Mouse (Mus musculus): ENCODE results near the gene Zbtb17.

Zbtb17 gene

DNA sequence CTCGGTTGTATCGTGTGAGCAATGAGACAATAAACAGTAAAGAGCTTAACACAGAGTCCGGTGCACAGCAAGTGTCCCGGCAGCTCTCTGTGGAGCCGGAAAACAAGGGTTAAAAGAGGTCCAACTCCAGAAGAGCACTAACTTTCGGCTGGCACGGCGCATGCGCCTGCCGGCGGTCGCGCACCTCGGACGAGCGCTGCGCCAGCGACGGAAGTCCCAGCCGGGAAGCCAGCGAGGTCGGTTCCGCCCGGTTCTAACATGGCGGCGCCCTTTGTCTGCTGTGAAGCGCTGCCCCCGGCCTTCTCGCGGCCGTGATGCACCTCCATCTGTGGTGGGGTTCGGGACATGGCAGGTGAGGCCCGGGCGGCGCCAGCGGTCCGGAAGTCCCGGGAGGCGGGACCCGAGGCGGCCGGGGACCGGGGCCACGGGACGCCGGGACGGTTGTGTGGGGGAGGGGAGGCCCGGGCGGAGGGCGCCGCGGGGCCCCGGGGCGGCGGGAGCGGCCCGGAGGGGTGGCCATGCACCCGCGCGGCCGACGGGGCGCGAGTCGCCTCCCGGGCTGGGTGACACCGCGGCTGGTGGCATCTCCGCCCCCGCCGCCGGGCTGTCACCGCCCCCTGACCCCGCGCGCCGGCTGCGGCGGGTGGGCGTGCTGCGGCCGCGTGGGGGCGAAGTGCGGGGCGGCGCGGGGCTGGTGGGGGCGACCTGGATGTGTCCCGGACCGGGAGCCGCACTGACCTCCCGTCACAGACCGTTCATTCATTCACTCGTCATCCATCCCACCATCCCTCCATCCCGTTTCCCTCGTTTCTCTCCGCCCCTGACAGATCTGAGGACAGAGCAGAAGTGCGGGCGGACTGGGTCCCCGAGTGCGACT lies at the start of gene Zbtb17:
Gene Zbtb17 (plus strand): TSS at position 204 of the 877 bp plus-strand sequence.
- DNase-seq (ENCODE audit: low read depth, low spot score), result peak; percentile 72

DNA sequence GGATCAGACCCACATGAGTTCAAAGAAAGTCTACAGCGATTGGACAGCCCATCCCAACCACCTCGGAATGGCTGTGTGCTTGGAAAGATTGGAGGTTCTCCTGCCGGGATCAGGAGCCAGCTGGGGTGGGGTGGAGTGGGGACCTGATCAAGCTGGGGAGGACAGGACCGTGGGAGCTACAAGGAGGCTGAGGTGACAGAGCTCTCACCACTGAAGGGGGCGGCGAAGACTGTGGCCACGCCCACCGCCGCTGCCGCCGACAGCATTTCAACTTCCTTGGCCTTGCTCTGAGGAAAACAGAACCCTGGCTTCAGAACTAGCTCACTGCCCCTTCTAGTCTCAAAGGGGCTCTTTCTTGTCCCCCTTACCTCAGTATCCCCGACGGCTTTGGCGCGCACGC lies 49.7 kb upstream of the Zbtb17 start:
- DNase-seq (ENCODE audit: low read depth, low spot score), result no peak

DNA sequence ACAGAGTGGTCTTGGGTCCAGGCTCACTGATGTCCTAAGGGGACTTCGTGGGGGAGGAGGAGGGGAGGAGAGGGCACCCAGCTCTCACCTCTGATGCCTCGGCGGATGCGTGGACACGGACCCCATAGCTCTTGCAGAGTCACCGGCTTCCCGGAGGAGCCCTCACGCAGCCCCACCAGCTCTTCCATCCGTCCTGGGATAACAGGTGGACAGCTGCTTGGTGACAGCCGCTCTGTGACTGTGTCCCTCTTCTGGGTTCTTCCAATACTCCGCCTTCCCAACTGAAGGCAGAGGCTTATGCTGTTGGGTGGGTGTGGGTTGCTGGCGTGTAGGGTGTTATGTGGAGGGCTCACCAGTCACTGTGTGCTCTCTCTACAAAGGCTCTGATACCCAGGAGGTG lies 46.6 kb upstream of the Zbtb17 start:
- no peak for DNase-seq (ENCODE audit: low read depth, low spot score)

DNA sequence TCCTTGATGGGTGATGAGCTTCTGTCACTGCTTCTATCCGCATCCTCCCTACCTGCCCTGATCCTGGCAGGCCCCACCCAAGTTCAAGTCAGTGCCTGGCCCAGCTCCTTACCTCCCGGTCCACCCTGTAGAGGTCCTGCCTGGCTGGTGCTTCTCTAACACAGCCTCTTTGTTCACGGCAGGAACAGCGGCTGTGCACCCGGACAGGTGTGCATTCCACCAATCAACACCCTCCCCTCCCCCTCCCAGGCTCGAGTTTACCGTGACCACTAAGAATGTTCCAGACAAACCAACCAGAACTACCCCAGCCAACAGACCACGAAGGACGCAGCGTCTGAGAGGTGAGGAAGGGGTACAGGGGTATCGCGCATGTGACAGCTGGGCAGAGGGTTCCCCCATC lies 45.9 kb upstream of the Zbtb17 start, which contains the start of gene Clcnka:
Gene Clcnka (minus strand): TSS at position 180 of the 400 bp plus-strand sequence.
- DNase-seq (ENCODE audit: low read depth, low spot score), result no peak

DNA sequence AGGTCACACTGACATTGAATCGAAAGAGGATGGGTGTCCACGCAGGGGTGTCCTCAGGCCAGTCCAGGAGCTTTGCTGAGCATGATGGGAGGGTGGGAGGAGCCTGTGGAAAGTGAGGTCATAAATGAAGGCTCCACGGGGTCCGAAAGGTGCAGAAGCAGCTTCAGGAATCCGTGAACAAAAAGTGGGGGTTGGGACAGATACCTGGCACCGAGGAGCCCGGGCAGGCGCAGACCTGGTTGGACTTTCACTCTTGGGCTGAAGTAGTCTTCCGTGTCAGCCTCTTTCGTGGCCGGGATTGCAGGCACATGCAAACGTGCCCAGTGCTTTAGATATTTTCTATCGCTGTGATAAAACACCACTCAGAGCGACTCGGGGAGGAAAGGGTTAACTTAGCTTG lies 44.3 kb upstream of the Zbtb17 start:
- DNase-seq (ENCODE audit: low read depth, low spot score), result no peak

DNA sequence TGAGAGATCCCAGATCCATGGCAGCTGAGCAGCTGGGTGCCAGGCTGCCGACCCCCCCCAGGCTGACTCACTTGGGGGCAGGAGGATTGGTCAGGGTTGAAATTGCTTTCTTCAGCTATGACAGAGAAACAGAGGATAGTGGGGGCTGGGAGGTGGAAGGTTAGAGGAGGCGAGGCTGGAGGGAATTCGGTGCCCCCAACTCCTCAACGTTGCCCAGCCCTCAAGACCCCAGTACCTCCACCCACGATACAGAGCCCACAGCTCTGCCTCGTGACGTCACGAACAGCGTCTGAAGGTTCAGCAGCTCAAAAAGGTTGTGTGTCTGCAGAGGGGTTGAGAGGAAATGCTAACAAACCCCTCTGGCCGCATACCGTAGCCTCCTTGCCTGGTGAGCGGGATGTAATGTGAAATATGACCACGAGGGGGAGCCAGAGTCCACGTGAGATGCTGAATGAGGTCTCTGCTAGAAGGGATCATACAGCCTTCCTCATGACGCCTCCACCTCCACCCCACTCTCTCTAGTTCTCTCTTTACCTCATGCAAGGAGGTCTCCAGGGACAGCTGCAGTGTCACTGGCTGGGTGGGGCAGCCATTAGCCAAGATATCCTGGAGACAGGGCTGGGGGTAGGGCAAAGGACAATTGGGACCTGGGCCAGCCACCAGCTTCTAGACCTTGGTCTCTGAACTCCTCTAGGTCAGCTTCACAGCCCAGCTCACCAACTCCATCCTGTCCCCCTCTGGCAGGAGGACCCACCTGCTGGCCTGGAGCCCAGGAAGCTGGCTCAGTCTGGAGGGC lies 39.7 kb upstream of the Zbtb17 start:
- no peak for DNase-seq (ENCODE audit: low read depth, low spot score)

DNA sequence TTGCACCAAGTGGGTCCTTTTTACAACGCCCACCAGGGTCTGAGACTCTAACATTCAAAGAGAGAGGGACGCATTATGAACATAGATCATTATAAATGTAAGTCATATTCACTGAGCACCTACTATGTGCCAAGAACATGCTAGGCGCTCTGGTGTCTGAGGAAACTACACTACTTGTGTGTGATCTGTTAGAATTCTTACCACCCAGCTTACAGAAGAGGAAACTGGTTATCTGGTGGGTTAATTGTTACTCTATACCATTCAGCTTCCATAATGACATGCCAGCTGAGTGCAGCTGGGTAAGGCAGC lies 39.2 kb upstream of the Zbtb17 start:
- DNase-seq (ENCODE audit: low read depth, low spot score), result no peak

DNA sequence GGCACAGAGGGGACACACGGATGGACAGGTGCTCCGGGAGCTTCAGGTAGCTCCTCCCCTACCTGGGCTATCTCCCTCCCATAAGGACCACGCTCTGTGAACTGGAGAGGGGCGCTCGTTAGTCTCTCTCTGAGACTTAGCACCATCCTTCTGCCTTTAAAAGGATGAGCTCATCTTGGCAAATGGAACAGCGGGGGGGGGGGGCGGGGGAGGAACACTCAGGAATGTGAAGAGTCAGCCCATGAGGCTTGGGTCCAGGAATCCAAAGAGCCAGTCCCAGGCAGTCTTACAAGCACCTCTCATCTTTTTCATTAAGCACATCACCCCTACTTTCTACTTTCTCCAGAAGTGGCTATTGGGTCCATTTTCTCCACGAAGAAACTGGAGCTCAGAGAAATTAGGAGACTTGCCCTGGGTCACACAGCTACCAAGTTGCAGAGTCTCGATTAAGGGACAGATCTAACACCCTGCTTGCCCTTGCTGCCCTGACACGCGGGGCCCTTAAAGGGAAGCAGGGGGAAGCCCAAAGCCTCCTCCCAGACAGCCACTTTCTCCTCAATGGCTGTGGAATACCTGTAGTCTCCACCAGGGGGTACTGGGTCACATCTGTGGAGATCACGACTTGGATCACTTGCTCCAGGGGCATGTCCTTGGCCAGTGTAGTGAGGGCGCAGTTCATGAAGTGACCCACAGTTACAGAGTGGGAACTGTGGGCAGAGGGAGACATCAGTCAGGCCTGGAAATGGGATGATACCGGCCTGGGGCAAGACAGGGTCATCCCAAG lies 37.7 kb upstream of the Zbtb17 start:
- DNase-seq (ENCODE audit: low read depth, low spot score), result no peak

DNA sequence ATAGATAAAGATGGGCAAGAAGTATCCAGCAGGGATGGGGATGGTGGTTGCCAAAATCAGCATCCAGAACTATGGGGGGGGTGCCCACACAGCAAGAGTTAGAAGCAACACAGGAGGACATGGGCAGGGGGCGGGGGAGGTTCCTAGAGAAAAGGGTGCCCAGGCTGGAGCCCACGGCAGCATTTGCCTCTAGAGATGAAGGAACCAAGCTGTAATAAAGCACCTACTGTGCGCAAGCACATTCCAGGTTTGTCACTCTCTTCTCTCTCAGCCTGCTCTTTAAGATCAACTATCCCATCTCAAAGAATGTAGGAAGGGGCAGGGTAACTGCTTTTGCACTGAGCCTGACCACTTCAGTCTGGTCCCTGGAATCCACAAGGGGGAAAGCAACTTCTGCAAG lies 35.9 kb upstream of the Zbtb17 start:
- no peak for DNase-seq (ENCODE audit: low read depth, low spot score)

DNA sequence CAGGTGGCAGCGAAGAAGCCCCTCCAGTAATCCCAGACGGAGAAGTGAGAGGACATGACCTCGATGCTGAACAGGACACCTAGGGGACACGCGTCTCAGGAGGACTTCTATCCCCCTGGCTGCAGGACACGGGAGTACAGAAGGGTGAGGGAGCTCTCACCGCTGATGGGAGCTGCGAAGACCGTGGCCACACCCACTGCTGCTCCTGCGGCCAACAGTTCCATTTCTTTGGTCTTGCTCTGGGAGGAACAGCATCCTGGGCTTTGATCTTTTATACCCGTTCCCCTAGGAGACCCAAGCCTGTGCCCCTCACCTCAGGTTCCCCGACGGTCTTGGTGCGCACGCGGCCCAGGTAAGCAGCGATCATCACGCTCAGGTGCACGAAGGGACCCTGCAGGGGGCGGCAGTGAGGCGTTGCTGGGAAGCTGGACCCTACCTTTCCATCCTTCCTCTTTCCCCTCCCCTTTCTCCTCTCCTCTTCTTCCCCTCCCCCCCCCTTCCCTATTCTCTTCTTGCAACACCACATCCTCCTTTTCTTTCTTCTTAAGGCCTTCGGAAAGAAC lies 32.9 kb upstream of the Zbtb17 start:
- DNase-seq (ENCODE audit: low read depth, low spot score), result no peak

DNA sequence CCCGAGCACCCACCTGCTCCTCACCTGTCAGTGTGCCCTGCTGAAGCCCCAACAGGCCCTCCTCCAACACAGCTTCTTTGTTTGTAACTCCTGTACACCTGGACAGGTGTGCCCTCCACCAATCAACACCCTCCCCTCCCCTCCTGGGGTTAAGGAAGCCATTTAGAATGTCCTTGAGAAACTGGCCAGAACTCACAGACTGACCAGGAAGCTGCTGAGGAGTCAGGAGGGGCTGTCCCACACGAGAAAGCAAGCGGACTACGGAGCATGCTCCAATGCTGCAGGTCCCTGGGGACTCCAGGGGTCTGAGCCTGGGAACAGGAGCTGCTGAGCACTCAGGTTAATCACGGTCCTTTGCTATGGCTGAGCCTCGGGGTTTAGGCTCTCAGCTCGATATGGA lies 28.5 kb upstream of the Zbtb17 start, which contains the start of gene Clcnkb:
Gene Clcnkb (minus strand): TSS at position 91 of the 400 bp plus-strand sequence.
- no peak for DNase-seq (ENCODE audit: low read depth, low spot score)

DNA sequence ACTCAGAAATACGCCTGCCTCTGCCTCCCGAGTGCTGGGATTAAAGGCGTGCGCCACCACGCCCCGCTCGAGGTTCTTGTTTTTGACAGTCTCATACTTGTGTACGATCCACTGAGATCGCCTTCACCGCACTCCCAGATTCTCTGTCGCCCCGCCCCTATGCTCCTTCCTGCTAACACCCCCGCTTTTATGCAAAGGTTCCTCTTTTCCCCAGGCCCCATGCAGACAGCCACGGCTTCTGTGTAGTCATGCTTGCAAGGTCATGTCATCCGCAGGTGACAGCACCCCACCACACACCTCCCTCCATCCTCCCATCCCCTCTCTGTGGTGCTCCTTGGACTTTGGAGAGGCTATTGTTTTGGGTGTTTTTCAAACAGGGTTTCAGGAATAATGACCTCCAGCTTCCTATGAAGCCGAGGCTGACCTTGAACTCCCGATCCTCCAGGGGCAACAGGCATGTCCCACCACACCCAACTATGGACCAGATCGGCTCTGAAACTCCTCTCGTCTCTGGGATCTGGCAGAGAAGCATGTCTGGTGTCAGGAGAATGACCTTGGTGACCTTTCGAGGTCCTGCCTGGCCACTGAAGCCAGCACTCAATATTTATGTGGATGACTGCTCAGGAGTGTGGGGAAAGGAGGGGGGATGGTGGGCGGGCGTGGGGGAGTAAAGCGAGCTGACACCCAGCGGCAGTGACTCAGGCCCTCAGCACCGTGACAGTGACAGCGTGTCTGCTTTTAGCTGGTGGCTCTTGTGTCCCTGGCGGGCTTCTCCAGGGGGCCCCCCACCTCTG lies 24.9 kb upstream of the Zbtb17 start:
- DNase-seq (ENCODE audit: low read depth, low spot score), result no peak

DNA sequence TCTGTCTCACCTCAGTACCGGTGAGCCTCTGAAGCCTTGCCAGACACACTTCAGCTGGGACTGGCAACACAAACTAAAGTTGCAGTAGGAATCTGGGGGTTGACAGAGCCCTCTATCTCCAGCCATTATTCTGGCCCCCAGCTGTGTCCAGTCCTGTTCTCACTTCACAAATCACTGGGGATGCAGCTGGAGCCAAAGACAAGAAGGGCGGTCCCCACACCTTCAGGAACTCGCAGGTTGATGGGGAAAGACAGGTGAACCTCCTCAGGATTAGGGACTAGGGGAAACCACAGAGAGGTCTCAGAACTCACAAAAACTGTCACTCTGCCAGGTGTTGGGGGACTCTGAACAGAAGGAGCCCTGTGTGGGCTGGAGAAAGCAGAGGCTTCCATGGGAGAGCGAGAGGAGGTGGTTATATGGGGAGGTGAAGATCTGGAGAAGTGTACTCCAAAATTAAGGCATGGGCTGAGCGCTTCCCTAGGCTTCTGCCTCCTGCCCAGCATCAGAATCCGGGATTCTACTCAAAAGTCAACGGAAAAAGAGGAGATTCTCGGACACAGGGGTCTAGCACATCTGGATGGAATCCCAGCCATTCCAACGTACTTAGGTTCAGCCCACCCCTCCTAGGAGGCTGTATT lies 24.1 kb upstream of the Zbtb17 start, which contains the start of gene Hspb7:
Gene Hspb7 (plus strand): TSS at position 588 of the 638 bp plus-strand sequence.
- DNase-seq (ENCODE audit: low read depth, low spot score), result no peak

DNA sequence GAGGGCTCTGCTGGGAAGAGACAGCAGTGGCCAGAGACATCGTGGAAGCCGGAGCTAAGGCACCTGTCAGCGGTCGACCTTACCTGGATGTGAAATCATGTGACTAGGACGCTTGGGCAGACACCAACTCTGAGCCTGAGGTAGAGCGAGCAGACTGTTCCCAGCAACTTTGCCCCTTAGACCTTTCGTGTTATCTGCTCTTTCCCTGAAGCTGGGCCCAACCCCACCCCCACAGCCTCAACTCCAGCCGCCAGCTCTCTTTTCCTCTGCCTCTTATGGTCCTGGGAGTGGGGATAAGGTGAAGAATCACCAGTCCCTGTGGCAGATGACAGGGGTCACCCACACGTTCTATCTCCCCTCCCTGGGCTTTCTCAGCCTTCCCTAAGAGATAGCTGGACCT lies 23.6 kb upstream of the Zbtb17 start:
- no peak for DNase-seq (ENCODE audit: low read depth, low spot score)

DNA sequence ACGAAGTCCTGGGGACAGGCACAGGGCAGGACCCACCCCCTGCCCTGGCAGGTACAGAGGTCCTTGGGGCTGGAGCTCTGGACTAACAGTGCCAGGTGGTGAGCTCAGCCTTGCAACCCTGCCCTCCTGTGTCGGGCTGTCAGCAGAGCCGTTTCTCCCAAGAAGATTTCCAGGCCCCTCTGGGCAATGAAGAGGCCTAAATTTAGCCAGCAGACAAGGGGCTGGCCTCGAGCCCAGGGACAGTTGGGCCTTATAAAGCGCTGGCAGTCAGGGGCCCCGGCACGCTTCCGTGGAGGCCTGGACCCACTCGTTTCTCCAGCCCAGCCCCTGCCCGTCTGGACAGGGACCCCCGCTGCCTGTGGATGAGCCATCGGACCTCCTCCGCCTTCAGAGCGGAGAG lies 23.0 kb upstream of the Zbtb17 start:
- no peak for DNase-seq (ENCODE audit: low read depth, low spot score)

DNA sequence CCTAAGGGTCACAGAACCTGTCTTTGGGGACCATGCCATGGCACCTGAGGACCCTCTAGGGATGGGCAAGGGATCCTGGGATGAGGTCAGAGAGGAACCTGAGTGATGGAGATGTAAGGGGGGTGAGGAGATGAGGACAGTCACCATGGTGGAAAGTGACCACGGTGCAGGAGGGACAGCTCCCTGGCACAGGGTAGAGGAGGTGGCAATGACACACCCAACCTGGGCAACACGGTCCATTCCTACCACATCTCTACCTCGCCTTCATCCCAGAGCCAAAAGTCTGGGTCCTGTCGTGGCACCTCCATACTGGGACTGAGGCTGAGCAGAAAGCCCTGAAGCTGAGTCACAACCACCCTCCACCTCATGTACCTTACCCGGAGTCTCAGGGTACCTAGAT lies 21.6 kb upstream of the Zbtb17 start:
- DNase-seq (ENCODE audit: low read depth, low spot score), result no peak

DNA sequence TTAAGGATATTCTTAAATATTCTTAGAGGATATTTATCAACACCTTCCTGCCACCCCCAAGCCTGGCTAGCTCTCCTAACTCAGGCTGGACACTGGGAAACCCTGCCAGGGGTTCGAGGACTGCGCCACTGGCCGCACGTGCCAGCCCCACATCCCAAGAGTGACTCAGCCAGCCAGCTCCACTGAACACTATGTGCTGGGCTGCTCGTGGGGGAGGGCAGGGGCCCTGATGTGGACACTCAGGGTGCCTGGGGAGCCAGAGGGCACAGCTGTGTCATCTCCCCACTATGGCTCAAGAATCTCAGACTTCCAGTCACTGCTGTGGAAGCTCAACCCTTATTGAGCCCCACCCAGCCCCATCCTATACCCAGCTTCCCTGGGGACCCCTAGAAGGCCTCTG lies 21.2 kb upstream of the Zbtb17 start:
- no peak for DNase-seq (ENCODE audit: low read depth, low spot score)

DNA sequence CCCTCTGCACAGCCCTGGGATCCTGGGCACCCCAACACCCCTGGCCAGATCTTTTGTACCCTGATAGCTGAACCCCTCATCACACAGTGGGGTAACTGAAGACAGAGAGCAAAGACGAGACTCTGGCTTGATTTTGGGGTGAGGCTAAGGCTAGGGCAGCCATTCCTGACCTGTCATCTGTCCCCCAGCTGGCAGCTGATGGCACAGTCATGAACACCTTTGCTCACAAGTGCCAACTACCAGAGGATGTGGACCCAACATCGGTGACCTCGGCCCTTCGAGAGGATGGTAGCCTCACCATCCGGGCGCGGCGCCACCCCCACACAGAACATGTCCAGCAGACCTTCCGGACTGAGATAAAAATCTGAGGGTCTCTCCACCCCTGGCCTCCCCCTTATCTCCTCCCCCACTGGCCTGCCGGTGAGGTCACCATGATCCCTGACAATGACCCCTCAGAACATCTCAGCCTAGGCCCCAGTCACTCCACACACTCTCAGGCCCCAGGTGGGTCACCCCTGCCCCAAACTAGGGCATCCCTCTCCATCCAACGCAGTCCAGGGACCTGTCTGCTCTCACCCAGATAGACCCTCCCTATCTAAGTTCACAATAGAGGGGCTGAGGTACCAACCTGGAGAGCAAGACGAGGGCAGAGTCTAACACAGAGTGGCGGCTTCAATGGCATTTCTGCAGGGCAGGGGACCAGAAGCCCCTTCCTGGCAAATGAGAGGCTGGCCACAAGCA lies 20.6 kb upstream of the Zbtb17 start:
- DNase-seq (ENCODE audit: low read depth, low spot score), result no peak
